Mouse (Mus musculus) gastrocnemius, postnatal 36 days (tissue): ENCODE measurements around the gene Get4. TPM values are rescaled to one million over a fixed set of nuclear protein-coding genes. Genes with fewer than 3 reads are reported as not detected.

Source experiments
- DNase-seq, 2 experiments: peaks; one replicate each; pipeline ENCODE4 v3.0.0; 2022
- intact Hi-C: fragments of 180-260 bp; cut with DNase I; formaldehyde crosslinking; loops from one replicate; pipeline ENCODE4 v1.15.1; 2025
- long read RNA-seq, 2 experiments: library from polyadenylated mRNA; stranded (forward); transcript quantifications; one replicate each; pipeline ENCODE4 v2.0.0; 2021
- total RNA-seq, 2 experiments: library from RNA; stranded (reverse); gene quantifications; 2 replicates each; pipeline ENCODE4 v1.2.3; 2021

Get4 gene
- 10 to 100 TPM; 28.3 to 29.4 TPM for total RNA-seq
- long read RNA-seq, experiment 1, transcript Get4-201 (9 exons, 2,107 nt): major isoform, 45 of 62 reads
- long read RNA-seq, experiment 1, partial matches to known transcripts: 6 of 62 reads
- long read RNA-seq, experiment 1, other reads (novel, unspliced or antisense): 11 of 62 reads
- long read RNA-seq, experiment 2, transcript Get4-201 (9 exons, 2,107 nt): major isoform, 61 of 80 reads
- long read RNA-seq, experiment 2, partial matches to known transcripts: 4 of 80 reads
- long read RNA-seq, experiment 2, other reads (novel, unspliced or antisense): 15 of 80 reads

GRCm38 (mm10) chr5:139252081-139252909, at the start of gene Get4:
Gene Get4 (plus strand): TSS chr5:139252324.
- intact Hi-C loops: no loop called here
- peak; percentile 96 to 99 for DNase-seq

- intact Hi-C loops: no loop called here
- no peak for DNase-seq
Observed at GRCm38 (mm10) chr5:139203312-139203711, 48.8 kb upstream of the Get4 start.

GRCm38 (mm10) chr5:139206081-139206480, 46.0 kb upstream of the Get4 start:
- intact Hi-C loops: loop anchor here (5.0 kb wide), 1 partner anchor 41 kb away; no protein-coding TSS in a partner anchor
- DNase-seq: peak in 1 of 2 experiments; percentile 40

GRCm38 (mm10) chr5:139206525-139206924, 45.6 kb upstream of the Get4 start:
- intact Hi-C loops: loop anchor here (5.0 kb wide), 1 partner anchor 41 kb away; no protein-coding TSS in a partner anchor

GRCm38 (mm10) chr5:139208183-139208582, 43.9 kb upstream of the Get4 start:
- no peak for DNase-seq
- intact Hi-C loops: loop anchor here (5.0 kb wide), 1 partner anchor 39 kb away; no protein-coding TSS in a partner anchor

More at GRCm38 (mm10) chr5:139206525-139206924, 45.6 kb upstream of the Get4 start:
- no peak for DNase-seq

- intact Hi-C loops: loop anchor here (5.0 kb wide), 1 partner anchor 38 kb away; no protein-coding TSS in a partner anchor
- no peak for DNase-seq
Observed at GRCm38 (mm10) chr5:139208871-139209684, 43.0 kb upstream of the Get4 start.

- intact Hi-C loops: loop anchor here (5.0 kb wide), 1 partner anchor 38 kb away; no protein-coding TSS in a partner anchor
- no peak for DNase-seq
Observed at GRCm38 (mm10) chr5:139209685-139210026, 42.5 kb upstream of the Get4 start.

- intact Hi-C loops: no loop called here
- DNase-seq: no peak
Observed at GRCm38 (mm10) chr5:139211737-139212385, 40.3 kb upstream of the Get4 start.

GRCm38 (mm10) chr5:139214298-139214697, 37.8 kb upstream of the Get4 start:
- intact Hi-C loops: no loop called here

GRCm38 (mm10) chr5:139215184-139215583, 36.9 kb upstream of the Get4 start:
- intact Hi-C loops: no loop called here

More at GRCm38 (mm10) chr5:139214298-139214697, 37.8 kb upstream of the Get4 start:
- no peak for DNase-seq

GRCm38 (mm10) chr5:139216121-139216520, 36.0 kb upstream of the Get4 start:
- no peak for DNase-seq
- intact Hi-C loops: no loop called here

More at GRCm38 (mm10) chr5:139215184-139215583, 36.9 kb upstream of the Get4 start:
- no peak for DNase-seq

- DNase-seq: no peak
- intact Hi-C loops: no loop called here
Observed at GRCm38 (mm10) chr5:139216774-139217173, 35.4 kb upstream of the Get4 start.

GRCm38 (mm10) chr5:139220006-139220515, 32.1 kb upstream of the Get4 start:
- no peak for DNase-seq
- intact Hi-C loops: no loop called here

- intact Hi-C loops: no loop called here
- no peak for DNase-seq
Observed at GRCm38 (mm10) chr5:139220610-139221009, 31.5 kb upstream of the Get4 start.

GRCm38 (mm10) chr5:139223331-139223730, 28.8 kb upstream of the Get4 start:
- intact Hi-C loops: no loop called here
- DNase-seq: no peak

- intact Hi-C loops: no loop called here
- DNase-seq: no peak
Observed at GRCm38 (mm10) chr5:139227236-139227635, 24.9 kb upstream of the Get4 start.

GRCm38 (mm10) chr5:139227645-139228044, 24.5 kb upstream of the Get4 start:
- no peak for DNase-seq
- intact Hi-C loops: no loop called here

GRCm38 (mm10) chr5:139228318-139228717, 23.8 kb upstream of the Get4 start:
- intact Hi-C loops: no loop called here
- DNase-seq: no peak

GRCm38 (mm10) chr5:139229716-139230115, 22.4 kb upstream of the Get4 start:
- no peak for DNase-seq
- intact Hi-C loops: no loop called here

GRCm38 (mm10) chr5:139232083-139232482, 20.0 kb upstream of the Get4 start:
- intact Hi-C loops: no loop called here
- DNase-seq: no peak
